Mouse (Mus musculus) CD4-positive, CD25-positive, alpha-beta regulatory T cell, adult 2 months (primary cell): Measurements from ENCODE around the gene Sirt2.

Source experiments
- DNase-seq: peaks from one replicate; pipeline ENCODE4 v3.0.0-alpha.2; 2012; ENCODE audit warnings: low read depth, low spot score

Sirt2 gene

GRCm38 (mm10) chr7:28816201-28816600 is 49.7 kb downstream of the Sirt2 start:
- no peak for DNase-seq

DNA sequence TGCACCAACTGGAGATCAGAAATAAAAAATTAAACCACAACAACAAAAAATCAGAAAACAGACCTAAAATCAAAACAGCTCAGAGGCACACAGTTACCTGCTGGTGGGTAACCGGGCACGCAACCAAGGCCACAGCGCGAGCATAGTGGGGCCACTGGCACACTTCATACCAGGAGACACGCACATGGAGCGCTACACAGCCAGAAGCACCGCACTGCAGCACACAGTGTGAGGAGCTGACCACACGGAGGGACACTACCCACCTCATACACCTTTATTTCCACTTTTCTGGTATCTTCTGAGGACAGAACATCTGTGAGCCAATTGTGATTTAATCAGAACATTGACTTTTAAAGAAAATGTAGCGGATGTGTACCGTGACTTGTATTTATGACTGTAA is 50.4 kb downstream of the Sirt2 start:
- DNase-seq = no peak

- DNase-seq = no peak
Measured at GRCm38 (mm10) chr7:28817524-28817923, 51.0 kb downstream of the Sirt2 start.

- no peak for DNase-seq
Measured at GRCm38 (mm10) chr7:28817957-28818356, 51.4 kb downstream of the Sirt2 start.

- no peak for DNase-seq
Measured at GRCm38 (mm10) chr7:28818436-28818835, 51.9 kb downstream of the Sirt2 start.

DNA sequence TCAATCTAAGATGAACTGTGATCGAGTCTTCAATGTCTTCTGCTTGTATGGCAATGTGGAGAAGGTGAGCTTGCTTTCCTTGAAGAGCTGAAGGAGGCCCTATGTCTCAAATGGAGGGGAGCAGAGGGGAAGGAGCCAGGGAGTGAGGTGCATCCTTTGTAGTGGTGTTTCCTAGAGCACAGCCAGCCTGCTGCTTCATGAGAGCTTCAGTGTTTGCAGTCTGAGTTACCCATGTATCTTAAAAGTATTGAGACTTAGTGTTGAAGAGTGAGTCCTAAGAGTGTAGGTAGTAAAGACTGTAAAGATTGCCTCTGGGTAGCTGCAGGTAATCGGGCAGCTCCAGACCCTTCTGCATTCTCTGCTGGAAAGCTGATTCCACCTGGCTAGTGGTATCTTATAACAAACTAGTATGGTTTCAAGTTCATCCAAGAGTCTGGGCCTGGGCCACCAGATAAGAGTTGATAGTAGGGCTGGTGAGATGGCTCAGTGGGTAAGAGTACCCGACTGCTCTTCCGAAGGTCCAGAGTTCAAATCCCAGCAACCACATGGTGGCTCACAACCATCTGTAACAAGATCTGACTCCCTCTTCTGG is 52.4 kb downstream of the Sirt2 start:
- DNase-seq = no peak

DNA sequence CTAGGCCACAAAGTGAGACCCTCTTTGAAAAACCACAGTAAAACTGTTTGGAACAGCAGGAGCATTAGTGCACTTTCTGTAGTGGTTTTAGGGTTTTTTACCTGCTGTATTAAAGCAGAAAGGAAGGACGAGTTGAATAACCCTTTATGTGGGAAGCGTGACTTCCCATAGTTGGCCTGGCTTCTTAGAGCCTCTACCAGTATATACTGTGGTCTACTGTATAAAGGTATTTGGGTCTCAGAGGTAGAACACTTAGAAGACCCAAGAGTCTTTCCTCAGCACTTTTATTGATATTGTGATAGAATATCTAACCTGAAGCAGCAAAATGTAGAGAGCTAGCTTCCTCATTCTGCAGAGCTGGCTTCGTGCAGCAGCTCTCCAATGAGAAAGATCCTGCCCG is 53.0 kb downstream of the Sirt2 start:
- no peak for DNase-seq

DNA sequence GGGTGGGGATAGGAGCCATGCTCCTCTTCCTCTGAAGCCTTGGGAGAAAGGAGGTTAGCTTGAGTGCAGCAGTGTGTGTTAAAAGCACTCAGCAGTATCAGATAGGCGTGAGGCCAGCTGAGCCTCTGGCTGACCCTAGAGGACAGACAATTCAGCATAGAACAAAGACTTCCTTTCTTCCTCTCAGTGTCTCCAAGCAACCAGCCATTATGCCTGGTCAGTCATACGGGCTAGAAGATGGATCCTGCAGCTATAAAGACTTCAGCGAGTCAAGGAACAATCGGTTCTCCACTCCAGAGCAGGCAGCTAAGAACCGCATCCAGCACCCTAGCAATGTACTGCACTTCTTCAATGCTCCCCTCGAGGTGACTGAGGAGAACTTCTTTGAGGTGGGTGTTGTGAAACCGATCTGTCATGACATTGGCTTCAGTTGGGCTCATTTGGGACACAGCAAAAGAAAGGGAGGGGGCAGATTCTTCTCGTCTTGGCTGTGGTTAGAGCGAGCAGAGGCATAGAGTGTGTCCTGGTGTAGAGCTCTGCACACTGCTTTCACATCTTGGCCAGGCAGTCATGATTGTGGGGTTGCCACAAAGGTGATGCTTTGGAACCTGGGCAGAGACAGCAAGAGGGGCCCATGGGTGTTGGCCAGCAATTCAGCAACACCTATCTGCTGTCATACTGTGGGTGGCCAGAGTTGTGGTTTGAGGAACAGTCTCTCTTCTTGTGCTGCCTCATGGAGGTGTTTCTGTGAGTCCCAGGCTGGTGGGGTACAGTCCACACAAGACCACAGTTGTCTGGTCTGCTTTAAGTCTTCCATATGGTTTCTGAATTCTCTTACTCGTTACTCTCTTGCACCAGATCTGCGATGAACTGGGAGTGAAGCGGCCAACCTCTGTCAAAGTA is 54.1 kb downstream of the Sirt2 start:
- DNase-seq = peak; percentile 32

DNA sequence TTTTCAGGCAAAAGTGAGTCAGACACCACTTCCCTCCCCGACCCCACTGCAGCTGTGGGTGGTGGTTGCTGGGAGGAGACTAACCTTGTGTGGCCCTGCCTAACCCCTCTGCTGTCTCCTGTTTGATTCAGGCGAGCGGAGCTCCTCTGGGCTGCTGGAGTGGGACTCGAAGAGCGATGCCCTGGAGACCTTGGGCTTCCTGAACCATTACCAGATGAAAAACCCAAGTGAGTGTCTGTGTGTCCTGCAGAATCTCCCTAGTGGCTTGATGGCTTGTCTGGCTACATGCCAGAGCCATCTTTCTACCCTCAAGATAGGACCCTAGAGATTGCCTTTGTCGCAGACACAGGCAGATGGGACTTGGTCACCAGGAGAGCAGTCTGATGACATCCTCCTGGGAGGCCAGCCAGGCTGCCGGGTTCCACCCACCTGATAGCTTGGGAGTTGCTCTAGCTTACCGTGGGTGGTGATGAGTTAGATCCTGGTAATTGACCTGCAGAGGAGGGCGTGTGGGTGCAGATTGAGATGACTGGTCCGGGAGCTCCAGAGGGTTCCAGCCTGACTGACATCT is 54.8 kb downstream of the Sirt2 start:
- peak; percentile 63 for DNase-seq

- no peak for DNase-seq
Measured at GRCm38 (mm10) chr7:28822556-28822955, 56.0 kb downstream of the Sirt2 start.

GRCm38 (mm10) chr7:28822993-28823903 is 56.7 kb downstream of the Sirt2 start:
- no peak for DNase-seq

GRCm38 (mm10) chr7:28823932-28824331 is 57.4 kb downstream of the Sirt2 start:
- no peak for DNase-seq

GRCm38 (mm10) chr7:28824941-28825685 is 58.6 kb downstream of the Sirt2 start, which contains the start of gene Ech1:
TSS of gene Ech1 (plus strand) at chr7:28825217.
- DNase-seq = peak; percentile 95

DNA sequence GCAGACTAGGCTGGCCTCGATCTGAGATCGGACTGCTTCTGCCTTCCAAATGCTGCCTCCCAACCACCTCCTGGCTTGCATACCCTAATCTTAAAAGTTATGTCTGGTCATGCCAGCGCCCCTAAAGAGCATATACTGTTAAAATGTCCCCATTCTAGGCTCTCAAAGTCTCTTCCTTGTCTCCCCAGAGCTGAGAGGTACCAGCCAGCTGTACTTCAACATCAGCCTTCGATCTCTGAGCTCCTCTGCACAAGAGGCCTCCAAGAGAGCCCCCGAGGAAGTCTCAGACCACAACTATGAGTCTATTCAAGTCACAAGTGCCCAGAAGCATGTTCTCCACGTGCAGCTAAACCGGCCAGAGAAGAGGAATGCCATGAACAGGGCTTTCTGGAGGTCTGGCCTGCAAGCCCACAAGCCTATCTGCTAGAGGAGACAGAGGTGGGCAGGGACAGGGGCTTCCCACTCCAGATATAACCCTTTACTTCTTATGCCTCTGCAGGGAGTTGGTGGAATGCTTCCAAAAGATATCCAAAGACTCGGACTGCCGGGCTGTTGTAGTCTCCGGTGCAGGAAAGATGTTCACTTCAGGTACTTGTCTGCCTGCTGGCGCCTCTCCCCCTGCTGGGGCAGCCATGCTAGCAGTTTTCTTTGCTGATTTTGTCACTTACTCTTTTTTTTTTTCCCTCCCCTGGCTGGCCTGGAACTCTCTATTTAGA is 59.3 kb downstream of the Sirt2 start:
- DNase-seq = peak; percentile 74

DNA sequence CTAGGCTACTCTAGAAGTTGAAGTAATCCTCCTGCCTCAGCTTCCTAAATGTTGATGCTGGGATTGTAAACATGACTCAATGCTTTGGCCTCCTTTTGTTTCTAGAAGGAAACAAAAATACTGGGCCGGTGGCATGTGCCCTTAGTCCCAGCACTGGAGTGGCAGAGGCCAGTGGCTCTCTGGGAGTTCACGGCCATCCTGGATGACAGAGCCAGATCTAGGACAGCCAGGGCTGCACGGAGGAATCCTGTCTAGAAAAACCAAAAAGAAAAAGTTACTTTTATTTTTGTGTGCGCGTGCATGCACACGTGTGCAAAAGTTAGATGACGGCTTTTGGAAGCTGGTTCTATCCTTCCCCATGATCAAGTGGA is 59.9 kb downstream of the Sirt2 start:
- DNase-seq = no peak

DNA sequence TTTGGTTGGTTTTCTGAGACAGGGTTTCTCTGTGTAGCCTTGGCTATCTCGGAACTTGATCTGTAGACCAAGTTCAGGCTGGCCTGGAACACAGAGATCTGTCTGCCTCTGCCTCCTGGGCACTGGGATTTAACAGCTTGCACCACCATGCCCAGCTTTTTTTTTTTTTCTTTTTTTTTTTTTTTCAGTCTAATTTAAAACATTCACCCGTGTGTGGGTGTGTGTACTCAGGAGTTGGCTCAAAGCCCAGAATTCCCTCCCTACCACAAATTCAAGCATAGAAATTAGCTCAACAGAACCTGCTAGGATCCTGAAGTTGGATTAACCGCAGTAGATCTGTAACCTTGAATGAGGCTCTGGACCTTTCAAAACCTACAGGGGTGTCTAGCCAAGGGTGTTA is 60.8 kb downstream of the Sirt2 start:
- no peak for DNase-seq

DNA sequence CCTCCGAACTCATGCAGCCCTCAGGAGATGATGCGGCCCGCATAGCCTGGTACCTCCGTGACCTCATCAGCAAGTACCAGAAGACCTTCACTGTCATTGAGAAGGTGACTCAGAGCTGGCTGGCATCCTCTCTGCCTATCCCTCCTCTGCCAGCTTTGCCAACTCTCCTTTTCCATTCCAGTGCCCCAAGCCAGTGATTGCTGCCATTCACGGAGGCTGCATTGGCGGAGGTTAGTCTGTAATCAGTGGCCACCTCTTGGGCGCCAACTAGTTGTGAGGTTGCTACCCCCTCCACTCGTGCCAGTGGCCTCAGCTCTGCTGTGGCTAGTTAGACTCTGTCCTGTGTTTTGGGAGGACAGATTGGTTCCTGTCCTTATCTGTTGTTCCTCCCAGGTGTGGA is 63.3 kb downstream of the Sirt2 start:
- no peak for DNase-seq

DNA sequence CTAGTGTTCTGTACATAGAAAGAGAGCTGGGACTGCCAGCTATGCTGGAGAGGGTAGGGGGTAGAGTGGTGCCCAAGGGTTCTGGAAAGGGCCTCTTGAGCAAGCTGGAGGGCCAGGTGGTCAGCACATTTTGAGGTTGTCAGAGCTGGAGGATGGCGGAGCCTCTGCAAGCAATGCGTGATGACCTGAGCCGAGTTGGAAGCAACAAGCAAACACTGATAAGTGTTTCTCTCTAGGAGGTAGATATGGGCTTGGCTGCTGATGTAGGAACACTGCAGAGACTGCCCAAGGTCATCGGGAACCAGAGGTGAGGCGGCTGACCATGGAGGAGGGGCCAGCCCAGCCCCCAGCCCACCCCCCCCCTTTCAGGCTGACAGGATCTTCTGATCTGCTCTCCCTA is 64.4 kb downstream of the Sirt2 start:
- DNase-seq = no peak

DNA sequence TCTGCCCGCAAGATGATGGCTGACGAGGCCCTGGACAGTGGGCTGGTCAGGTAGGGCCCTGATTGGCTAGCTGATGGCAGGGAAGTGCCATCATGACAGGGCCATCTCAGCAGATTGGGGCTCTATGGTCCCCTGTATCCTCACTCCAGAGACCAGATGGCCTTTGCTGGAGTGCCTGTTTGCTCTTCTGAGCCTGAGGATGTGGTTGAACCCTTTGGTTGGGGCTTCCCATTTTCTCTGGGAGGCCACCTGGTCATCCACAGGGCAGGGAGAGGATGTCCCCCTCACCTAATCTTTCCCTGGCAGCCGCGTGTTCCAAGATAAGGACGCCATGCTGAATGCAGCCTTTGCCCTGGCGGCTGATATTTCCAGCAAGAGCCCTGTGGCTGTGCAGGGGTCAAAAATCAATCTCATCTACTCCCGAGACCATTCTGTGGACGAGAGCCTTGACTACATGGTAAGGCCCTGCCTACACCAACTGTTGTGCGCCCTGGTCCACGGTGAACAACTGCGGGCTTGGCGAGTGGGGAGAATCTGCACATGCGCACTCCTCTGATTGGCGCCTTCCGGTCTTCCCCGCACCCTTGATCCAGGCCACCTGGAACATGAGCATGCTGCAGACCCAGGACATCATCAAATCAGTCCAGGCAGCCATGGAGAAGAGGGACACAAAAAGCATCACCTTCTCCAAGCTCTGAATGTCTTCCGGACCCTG is 65.0 kb downstream of the Sirt2 start:
- no peak for DNase-seq

DNA sequence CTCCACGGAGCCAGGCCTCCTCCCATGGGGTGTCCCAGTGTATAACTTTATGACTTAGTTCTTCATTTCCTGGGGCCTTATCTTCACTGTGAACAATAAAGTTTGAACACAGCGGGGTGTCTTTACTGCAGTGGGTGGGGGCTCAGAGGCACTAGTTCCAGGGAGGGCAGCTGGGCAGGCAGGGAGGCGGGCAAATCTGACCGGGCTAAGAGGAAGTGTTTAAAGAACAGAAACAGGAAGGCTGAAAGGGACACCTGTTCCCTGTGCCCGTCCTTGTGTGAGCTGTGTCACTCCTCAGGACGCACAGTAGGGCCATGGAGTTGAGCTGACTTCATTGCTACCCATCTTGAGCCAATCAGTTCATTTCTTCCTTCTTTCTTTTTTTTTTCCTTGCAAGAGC is 65.6 kb downstream of the Sirt2 start:
- no peak for DNase-seq
